Mouse (Mus musculus) midbrain, embryonic 16.5 days (tissue): ENCODE results near the gene Rasgrf1. TPM values are rescaled to one million over a fixed set of nuclear protein-coding genes. Genes with fewer than 3 reads are reported as not detected.
"Not testable (repeated sequence)": the region's sequence is repeated elsewhere in the genome, so short reads cannot be mapped to it uniquely, and the experiment has no call there.

Source experiments
- ATAC-seq: fragments of 200-750 bp; cut with Nextera tagmentation; 2 replicates; pipeline ENCODE4 v1.8.0; 2017; ENCODE audit warnings: moderate TSS enrichment
- H3K27ac ChIP-seq: fragments of 300-500 bp; sonication (generic); 2 replicates; pipeline ENCODE4 v1.5.1; 2014; ENCODE audit warnings: mild to moderate bottlenecking, low read length, mixed read lengths
- H3K27me3 ChIP-seq: fragments of 300-500 bp; sonication (generic); 2 replicates; pipeline ENCODE4 v1.6.1; 2014; ENCODE audit warnings: low read depth, low read length, mixed read lengths; ENCODE audit not compliant: control insufficient read depth, insufficient read depth
- H3K36me3 ChIP-seq: fragments of 300-500 bp; sonication (generic); 2 replicates; pipeline ENCODE4 v1.6.1; 2014; ENCODE audit warnings: mild to moderate bottlenecking, low read length, moderate library complexity, mixed read lengths; ENCODE audit not compliant: control insufficient read depth, insufficient read depth
- H3K4me1 ChIP-seq: fragments of 300-500 bp; sonication (generic); 2 replicates; pipeline ENCODE4 v1.6.1; 2014; ENCODE audit warnings: mild to moderate bottlenecking, low read length, mixed read lengths; ENCODE audit not compliant: control insufficient read depth, insufficient read depth
- H3K4me2 ChIP-seq: fragments of 300-500 bp; sonication (generic); 2 replicates; pipeline ENCODE4 v1.6.1; 2014; ENCODE audit warnings: mild to moderate bottlenecking, low read length, mixed read lengths
- H3K4me3 ChIP-seq: fragments of 300-500 bp; sonication (generic); 2 replicates; pipeline ENCODE4 v1.5.1; 2014; ENCODE audit warnings: low read depth, mild to moderate bottlenecking, low read length, moderate library complexity, mixed read lengths
- H3K9ac ChIP-seq: fragments of 300-500 bp; sonication (generic); 2 replicates; pipeline ENCODE4 v1.6.1; 2014; ENCODE audit warnings: low read depth, low read length, mixed read lengths
- H3K9me3 ChIP-seq: fragments of 300-500 bp; sonication (generic); replicated peaks from 2 replicates; pipeline ENCODE4 v1.6.1; 2014; ENCODE audit warnings: mild to moderate bottlenecking, low read length, mixed read lengths; ENCODE audit not compliant: control insufficient read depth, poor library complexity, severe bottlenecking
- WGBS: fragments of 180-500 bp; shearing (Covaris S2); extraction: QIAGEN DNeasy Blood & Tissue Kit; methylation state at CpG from one replicate; pipeline ENCODE4 v1.1.7; 2014; 5-methylcytosine and 5-hydroxymethylcytosine counted together
- polyA plus RNA-seq: library from polyadenylated mRNA; unstranded; fragments of >200 nt; fragmentation: Nextera tagmentation; extraction: Ambion mirVana; gene quantifications from 2 replicates; pipeline ENCODE4 v1.2.1, GENCODE M21; 2015

The Rasgrf1 gene
- polyA plus RNA-seq, 1 experiment from 2014 or later = 9.9 TPM

DNA sequence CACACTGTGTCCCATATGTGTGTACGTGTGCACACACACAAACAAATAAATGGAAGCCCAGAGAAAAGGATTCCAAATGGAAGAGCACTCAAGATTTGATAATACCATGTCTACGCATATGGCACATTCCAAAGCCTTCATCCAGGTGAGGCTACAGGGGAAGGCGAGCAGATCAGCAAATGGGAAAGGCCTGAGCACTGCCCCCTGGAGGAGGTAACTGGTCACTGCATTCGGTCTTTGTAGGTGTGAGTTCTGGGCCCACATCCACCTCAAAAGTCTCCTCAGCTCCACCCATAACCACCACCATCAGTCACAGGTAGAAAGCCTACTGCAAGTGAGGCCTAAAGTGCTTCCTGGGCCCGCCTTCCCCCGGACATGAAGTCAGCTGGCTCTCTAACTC is 118.0 kb downstream of the Rasgrf1 start:
- Histone ChIP-seq H3K27ac (no peak overlapping the region), H3K4me3 (no peak overlapping the region), H3K4me2 (no peak overlapping the region), H3K4me1 (no peaks in the 10 kb centered on the region), H3K9ac (no peak overlapping the region), H3K36me3 (no peaks in the 10 kb centered on the region), H3K9me3 (no peaks in the 10 kb centered on the region), H3K27me3 (no peaks in the 10 kb centered on the region)
- ATAC-seq = no peak
- 93% methylated on average over 6 of the region's 6 CpGs for WGBS

- 92% methylated on average over 4 of the region's 4 CpGs for WGBS
- Histone ChIP-seq H3K4me1 (no peaks in the 10 kb centered on the region), H3K4me2 (no peak overlapping the region), H3K27ac (no peak overlapping the region), H3K4me3 (no peak overlapping the region), H3K27me3 (no peaks in the 10 kb centered on the region), H3K9ac (no peak overlapping the region), H3K36me3 (no peaks in the 10 kb centered on the region), H3K9me3 (no peaks in the 10 kb centered on the region)
- no peak for ATAC-seq
Measured at GRCm38 (mm10) chr9:90033922-90034321, 124.2 kb downstream of the Rasgrf1 start.

- Histone ChIP-seq H3K4me2 (no peak overlapping the region), H3K9ac (no peak overlapping the region), H3K9me3 (no peaks in the 10 kb centered on the region), H3K27me3 (no peaks in the 10 kb centered on the region), H3K36me3 (no peaks in the 10 kb centered on the region), H3K4me1 (no peaks in the 10 kb centered on the region), H3K27ac (no peak overlapping the region), H3K4me3 (no peak overlapping the region)
- ATAC-seq = no peak
- 81% methylated on average over 2 of the region's 2 CpGs for WGBS
Measured at GRCm38 (mm10) chr9:90035168-90035567, 125.5 kb downstream of the Rasgrf1 start.

- no peaks in the 10 kb centered on the region for H3K27me3 ChIP-seq
- 93% methylated on average over 3 of the region's 3 CpGs for WGBS
- H3K27ac ChIP-seq = no peak overlapping the region
- no peaks in the 10 kb centered on the region for H3K9me3 ChIP-seq
- H3K36me3 ChIP-seq = no peaks in the 10 kb centered on the region
- no peaks in the 10 kb centered on the region for H3K4me1 ChIP-seq
- no peak overlapping the region for H3K4me2 ChIP-seq
- no peak for ATAC-seq
- H3K9ac ChIP-seq = no peak overlapping the region
- no peak overlapping the region for H3K4me3 ChIP-seq
Measured at GRCm38 (mm10) chr9:90035794-90036193, 126.1 kb downstream of the Rasgrf1 start.

DNA sequence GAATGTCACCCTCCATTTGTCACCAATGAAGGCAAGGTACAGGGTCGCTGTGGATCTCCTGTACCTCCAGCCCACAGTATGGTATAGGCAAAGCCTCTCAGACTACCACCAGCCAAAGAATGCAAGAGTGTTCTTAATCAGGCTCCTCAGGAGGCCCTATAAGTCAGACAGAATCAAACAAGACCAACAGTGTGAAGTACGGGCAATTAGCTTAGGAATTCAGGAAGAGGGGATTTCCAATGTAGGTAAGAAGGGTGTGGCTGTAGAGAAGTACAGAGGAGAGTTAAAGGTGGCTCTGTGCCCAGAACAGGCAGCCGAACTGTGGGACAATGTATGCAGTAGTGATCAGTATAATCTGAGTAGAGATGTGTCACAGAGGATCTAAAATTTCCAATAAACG is 126.6 kb downstream of the Rasgrf1 start:
- H3K4me3 ChIP-seq = no peak overlapping the region
- no peak for ATAC-seq
- H3K4me1 ChIP-seq = no peaks in the 10 kb centered on the region

DNA sequence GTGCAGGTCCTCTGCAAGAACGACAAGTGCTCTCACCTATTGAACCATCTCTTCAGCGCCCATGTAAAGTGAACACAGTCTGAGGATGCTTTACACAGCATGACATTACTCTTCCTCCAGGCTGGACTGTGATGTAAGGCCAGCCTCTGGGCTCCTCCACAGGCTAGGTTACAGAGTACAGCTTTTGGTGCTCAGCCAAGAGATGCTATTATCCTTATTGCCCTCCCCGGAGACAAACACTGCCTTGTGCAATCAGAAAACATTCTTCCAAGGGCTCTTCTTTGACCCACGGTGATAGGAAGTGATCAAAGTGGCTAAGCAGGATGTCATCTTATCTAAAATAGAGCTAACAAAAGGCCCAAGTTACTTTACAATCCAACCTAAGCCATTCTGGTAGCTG is 128.8 kb downstream of the Rasgrf1 start:
- WGBS = 80% methylated on average over 4 of the region's 4 CpGs
- H3K36me3 ChIP-seq = no peaks in the 10 kb centered on the region
- ATAC-seq = no peak
- no peak overlapping the region for H3K4me2 ChIP-seq
- H3K9me3 ChIP-seq = no peaks in the 10 kb centered on the region
- H3K27me3 ChIP-seq = no peaks in the 10 kb centered on the region
- H3K9ac ChIP-seq = no peak overlapping the region
- no peaks in the 10 kb centered on the region for H3K4me1 ChIP-seq
- H3K27ac ChIP-seq = no peak overlapping the region
- no peak overlapping the region for H3K4me3 ChIP-seq

More for the DNA sequence above, 126.6 kb downstream of the Rasgrf1 start:
- WGBS = 81% methylated on average over 4 of the region's 4 CpGs
- Histone ChIP-seq H3K9me3 (no peaks in the 10 kb centered on the region), H3K9ac (no peak overlapping the region), H3K4me2 (no peak overlapping the region), H3K36me3 (no peaks in the 10 kb centered on the region), H3K27ac (no peak overlapping the region), H3K27me3 (no peaks in the 10 kb centered on the region)

DNA sequence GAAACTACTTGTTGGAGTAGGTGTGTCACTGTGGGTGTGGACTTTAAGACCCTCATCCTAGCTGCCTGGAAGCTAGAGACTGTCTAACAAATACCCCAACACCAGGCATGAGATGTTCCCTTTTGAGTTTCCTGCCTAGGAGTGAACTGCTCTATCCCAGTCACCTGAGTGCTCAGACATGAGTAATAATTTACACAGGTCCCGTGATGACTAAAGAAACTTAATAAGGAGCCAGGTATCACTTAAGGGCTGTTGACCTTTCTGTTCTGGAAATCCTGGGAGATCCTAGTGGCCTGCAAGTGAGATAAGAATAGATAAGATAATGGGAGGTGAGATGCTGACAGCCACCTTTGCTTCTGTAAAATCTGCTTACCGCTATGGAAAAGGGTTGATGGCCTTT is 131.2 kb downstream of the Rasgrf1 start:
- H3K9me3 ChIP-seq = no peaks in the 10 kb centered on the region
- WGBS = 87% methylated on average over 2 of the region's 2 CpGs
- no peak for ATAC-seq
- no peak overlapping the region for H3K4me3 ChIP-seq
- no peaks in the 10 kb centered on the region for H3K4me1 ChIP-seq
- no peak overlapping the region for H3K27ac ChIP-seq
- no peak overlapping the region for H3K9ac ChIP-seq
- H3K4me2 ChIP-seq = no peak overlapping the region
- H3K27me3 ChIP-seq = no peaks in the 10 kb centered on the region
- H3K36me3 ChIP-seq = no peaks in the 10 kb centered on the region

DNA sequence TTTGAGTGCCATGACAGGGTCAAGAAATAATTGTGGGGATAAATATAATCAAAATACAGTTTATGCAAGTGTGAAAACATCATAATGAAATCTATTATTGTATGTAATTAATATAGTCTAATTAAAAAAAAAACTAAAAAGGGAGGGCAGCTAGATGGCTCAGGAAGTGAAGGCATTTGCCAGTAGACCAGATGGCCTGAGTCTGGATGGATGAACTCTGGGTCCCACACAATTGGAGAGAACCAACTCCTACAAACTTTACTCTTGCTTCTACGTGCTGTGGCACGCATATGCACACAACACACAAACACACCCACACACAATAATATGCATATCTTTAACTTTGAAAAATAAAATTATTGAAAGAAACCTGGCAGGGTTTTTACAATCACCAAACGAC is 131.8 kb downstream of the Rasgrf1 start:
- Histone ChIP-seq H3K9ac (no peak overlapping the region), H3K4me2 (no peak overlapping the region), H3K27ac (no peak overlapping the region), H3K9me3 (no peaks in the 10 kb centered on the region), H3K4me3 (no peak overlapping the region), H3K36me3 (no peaks in the 10 kb centered on the region), H3K27me3 (no peaks in the 10 kb centered on the region), H3K4me1 (no peaks in the 10 kb centered on the region)
- ATAC-seq = no peak
- WGBS = 92% methylated on average over 3 of the region's 3 CpGs

DNA sequence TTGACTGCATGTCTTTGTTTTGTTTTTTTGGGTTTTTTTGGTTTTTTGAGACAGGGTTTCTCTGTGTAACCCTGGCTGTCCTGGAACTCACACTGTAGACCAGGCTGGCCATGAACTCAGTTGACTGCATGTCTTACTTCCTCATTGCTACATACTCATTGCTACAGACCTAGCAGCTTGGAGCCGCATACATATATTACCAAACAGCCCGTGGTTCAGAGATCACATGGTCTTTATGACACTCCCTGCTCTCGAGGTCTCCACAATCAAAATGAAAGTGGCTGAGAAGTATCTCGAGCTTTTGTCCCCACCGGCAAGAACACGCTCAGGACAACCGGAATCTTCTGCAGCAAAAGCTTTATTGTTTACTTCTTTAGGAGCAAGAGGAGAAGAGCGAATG is 133.2 kb downstream of the Rasgrf1 start:
- ATAC-seq, H3K9ac ChIP-seq, H3K4me3 ChIP-seq, H3K27ac ChIP-seq, H3K4me1 ChIP-seq, H3K4me2 ChIP-seq, H3K27me3 ChIP-seq, H3K9me3 ChIP-seq, H3K36me3 ChIP-seq: not testable (repeated sequence)
- WGBS = 96% methylated on average over 8 of the region's 8 CpGs

DNA sequence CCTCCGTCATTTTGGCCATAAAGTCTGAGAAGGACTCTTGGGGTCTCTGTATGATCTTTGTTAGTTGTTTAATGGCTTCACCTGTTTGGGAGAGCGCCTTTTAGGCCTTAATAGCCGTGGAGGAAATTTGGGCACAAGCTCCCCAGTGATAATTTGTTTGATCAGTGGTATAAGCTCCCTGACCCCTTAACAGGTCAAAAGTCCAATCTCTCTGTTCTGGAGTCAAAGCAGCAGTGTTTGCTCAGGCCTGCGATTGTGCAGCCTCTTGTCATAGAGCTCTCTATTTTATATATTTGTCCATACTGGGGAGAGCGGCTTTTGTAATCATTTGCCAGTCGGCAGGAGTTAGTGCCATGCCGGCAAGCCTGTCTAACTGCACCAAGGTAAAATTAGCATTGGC is 135.5 kb downstream of the Rasgrf1 start:
- Histone ChIP-seq H3K4me2 (no peak overlapping the region), H3K9ac (no peak overlapping the region), H3K36me3 (no peaks in the 10 kb centered on the region), H3K4me1 (no peaks in the 10 kb centered on the region), H3K9me3 (no peaks in the 10 kb centered on the region), H3K4me3 (no peak overlapping the region), H3K27me3 (no peaks in the 10 kb centered on the region), H3K27ac (no peak overlapping the region)
- WGBS = 92% methylated on average over 7 of the region's 7 CpGs
- no peak for ATAC-seq
